Mouse (Mus musculus) limb, embryonic 15.5 days (tissue): Measurements from ENCODE around the gene Fam185a. TPM values are rescaled to one million over a fixed set of nuclear protein-coding genes. Genes with fewer than 3 reads are reported as not detected.

Experiments used
- ATAC-seq: fragments of 200-750 bp; cut with Nextera tagmentation; 2 replicates; pipeline ENCODE4 v1.8.0; 2017; ENCODE audit warnings: low read depth, moderate TSS enrichment; ENCODE audit not compliant: insufficient number of reproducible peaks, low FRiP score, low TSS enrichment
- H3K27ac ChIP-seq: fragments of 300-500 bp; sonication (generic); 2 replicates; pipeline ENCODE4 v1.5.1; 2015; ENCODE audit warnings: moderate library complexity, mild to moderate bottlenecking, inconsistent platforms
- H3K27me3 ChIP-seq: fragments of 300-500 bp; sonication (generic); 2 replicates; pipeline ENCODE4 v1.6.1; 2015; ENCODE audit warnings: inconsistent platforms
- H3K36me3 ChIP-seq: fragments of 300-500 bp; sonication (generic); 2 replicates; pipeline ENCODE4 v1.6.1; 2015; ENCODE audit warnings: inconsistent platforms
- H3K4me1 ChIP-seq: fragments of 300-500 bp; sonication (generic); 2 replicates; pipeline ENCODE4 v1.6.1; 2015; ENCODE audit warnings: inconsistent platforms
- H3K4me2 ChIP-seq: fragments of 300-500 bp; sonication (generic); 2 replicates; pipeline ENCODE4 v1.6.1; 2015; ENCODE audit warnings: mild to moderate bottlenecking, inconsistent platforms
- H3K4me3 ChIP-seq: fragments of 300-500 bp; sonication (generic); 2 replicates; pipeline ENCODE4 v1.5.1; 2015; ENCODE audit warnings: mild to moderate bottlenecking, inconsistent platforms
- H3K9ac ChIP-seq: fragments of 300-500 bp; sonication (generic); 2 replicates; pipeline ENCODE4 v1.6.1; 2015; ENCODE audit warnings: inconsistent platforms
- H3K9me3 ChIP-seq: fragments of 300-500 bp; sonication (generic); 2 replicates; pipeline ENCODE4 v1.6.1; 2016; ENCODE audit warnings: inconsistent platforms
- WGBS: fragments of 180-500 bp; shearing (Covaris S2); methylation state at CpG from one replicate; pipeline ENCODE4 v1.1.7; 2015; 5-methylcytosine and 5-hydroxymethylcytosine counted together
- polyA plus RNA-seq: library from polyadenylated mRNA; unstranded; fragments of >200 nt; fragmentation: Nextera tagmentation; extraction: Ambion mirVana; gene quantifications from 2 replicates; pipeline ENCODE4 v1.2.1, GENCODE M21; 2015

Gene Fam185a
- polyA plus RNA-seq, 1 experiment from 2014 or later: 5.4 TPM

DNA sequence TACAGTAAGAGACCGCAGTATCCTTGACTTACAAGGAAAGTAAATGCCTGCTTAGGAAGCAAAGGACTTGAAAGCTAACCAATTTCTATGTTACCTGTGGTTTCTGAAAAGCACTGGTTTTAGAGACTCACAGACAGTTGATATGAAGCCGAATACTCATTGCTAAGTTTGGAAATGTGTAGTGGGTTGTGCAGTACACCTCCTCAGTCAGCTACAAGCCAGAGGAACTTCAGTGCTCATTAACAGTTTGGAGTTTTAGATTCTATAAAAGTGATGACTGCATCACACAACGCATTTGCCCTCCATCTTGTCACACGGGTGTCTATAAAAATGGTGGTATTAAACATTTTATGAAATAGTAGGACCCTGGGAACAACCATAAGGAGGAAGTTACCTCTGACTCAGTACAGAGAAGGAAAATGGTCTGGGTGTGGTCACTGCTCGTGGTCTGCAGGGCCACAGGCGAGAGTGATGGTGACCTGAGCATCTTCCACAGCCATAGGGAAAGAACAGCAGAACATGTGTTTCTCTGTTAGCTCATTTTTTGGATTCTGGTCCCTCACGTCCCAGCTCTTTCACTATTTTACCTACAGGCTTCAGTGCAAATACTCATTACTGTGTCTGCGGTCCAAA lies 60.6 kb downstream of the Fam185a start:
- Histone ChIP-seq H3K27me3 (no peaks in the 10 kb centered on the region), H3K36me3 (no peaks in the 10 kb centered on the region), H3K27ac (no peak overlapping the region), H3K4me3 (no peak overlapping the region), H3K4me1 (peaks cover 37% of the 10 kb centered on the region), H3K4me2 (no peak overlapping the region), H3K9ac (no peak overlapping the region), H3K9me3 (no peaks in the 10 kb centered on the region)
- WGBS: 71% methylated on average over 8 of the region's 8 CpGs
- no peak for ATAC-seq

- no peaks in the 10 kb centered on the region for H3K27me3 ChIP-seq
- WGBS: 29% methylated on average over 5 of the region's 5 CpGs
- H3K4me1 ChIP-seq: peaks cover 37% of the 10 kb centered on the region
- H3K4me2 ChIP-seq: no peak overlapping the region
- no peak for ATAC-seq
- no peaks in the 10 kb centered on the region for H3K9me3 ChIP-seq
- H3K9ac ChIP-seq: no peak overlapping the region
- no peak overlapping the region; the same call in 1 of the 2 replicates for H3K27ac ChIP-seq
- no peaks in the 10 kb centered on the region for H3K36me3 ChIP-seq
- no peak overlapping the region for H3K4me3 ChIP-seq
Observed at GRCm38 (mm10) chr5:21486798-21487197, 62.0 kb downstream of the Fam185a start.

- Histone ChIP-seq H3K27ac (peak overlapping the region; percentile 29), H3K4me2 (no peak overlapping the region), H3K9me3 (no peaks in the 10 kb centered on the region), H3K36me3 (no peaks in the 10 kb centered on the region), H3K9ac (no peak overlapping the region), H3K4me3 (no peak overlapping the region), H3K27me3 (no peaks in the 10 kb centered on the region), H3K4me1 (peaks cover 40% of the 10 kb centered on the region)
- ATAC-seq: no peak
- 38% methylated on average over 3 of the region's 3 CpGs for WGBS
Observed at GRCm38 (mm10) chr5:21487306-21487705, 62.5 kb downstream of the Fam185a start.

DNA sequence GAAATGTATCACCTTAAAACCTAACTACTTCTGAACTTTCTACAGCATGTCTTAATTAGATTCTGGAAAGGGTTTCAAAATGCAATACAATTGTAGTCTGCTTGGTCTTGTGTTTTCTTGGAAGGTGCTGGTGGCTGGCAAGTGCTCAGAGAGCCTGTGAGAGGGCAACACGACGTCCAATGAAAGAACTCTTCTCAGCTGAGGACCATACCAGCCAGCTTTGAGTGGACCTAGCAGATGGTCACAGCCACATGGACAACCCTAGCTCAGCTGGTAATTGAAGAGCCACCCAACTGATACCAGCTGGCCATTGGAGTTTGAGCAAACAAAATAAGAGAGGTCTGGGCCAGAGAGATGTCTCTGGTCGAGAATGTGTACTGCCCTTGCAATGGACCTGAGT lies 63.0 kb downstream of the Fam185a start:
- Histone ChIP-seq H3K36me3 (no peaks in the 10 kb centered on the region), H3K4me1 (peaks cover 40% of the 10 kb centered on the region), H3K27ac (peak overlapping the region; percentile 40; the same call in 1 of the 2 replicates), H3K4me3 (no peak overlapping the region), H3K27me3 (no peaks in the 10 kb centered on the region), H3K4me2 (no peak overlapping the region), H3K9me3 (no peaks in the 10 kb centered on the region), H3K9ac (no peak overlapping the region)
- no peak for ATAC-seq
- WGBS: 68% methylated on average over 3 of the region's 3 CpGs

DNA sequence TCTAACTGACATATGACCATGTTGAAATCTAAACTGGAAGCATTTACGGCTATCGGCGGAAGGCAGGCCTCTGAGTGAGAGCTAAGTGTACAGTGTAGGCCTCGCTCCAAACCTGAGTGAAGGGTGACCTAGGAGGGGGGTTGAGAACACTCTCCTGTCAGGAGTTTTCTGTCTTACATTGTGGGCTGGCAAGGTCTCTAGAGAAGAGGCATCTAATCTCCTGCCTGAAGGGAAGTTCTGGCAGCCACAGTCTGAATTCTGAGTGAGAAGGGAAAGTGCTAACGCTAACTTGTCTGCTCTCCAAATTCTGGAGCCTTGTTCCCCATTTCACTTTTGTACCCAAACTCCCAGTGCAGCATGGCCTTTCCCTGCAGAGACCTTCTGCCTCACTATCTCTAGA lies 63.7 kb downstream of the Fam185a start:
- Histone ChIP-seq H3K36me3 (no peaks in the 10 kb centered on the region), H3K27ac (peak overlapping the region; percentile 47), H3K9me3 (no peaks in the 10 kb centered on the region), H3K4me2 (no peak overlapping the region), H3K4me1 (peaks cover 43% of the 10 kb centered on the region), H3K27me3 (no peaks in the 10 kb centered on the region), H3K4me3 (no peak overlapping the region), H3K9ac (no peak overlapping the region)
- no peak for ATAC-seq
- WGBS: 77% methylated on average over 5 of the region's 5 CpGs

GRCm38 (mm10) chr5:21489135-21489534 lies 64.4 kb downstream of the Fam185a start:
- H3K4me2 ChIP-seq: no peak overlapping the region
- ATAC-seq: no peak
- no peak overlapping the region for H3K9ac ChIP-seq
- H3K36me3 ChIP-seq: no peaks in the 10 kb centered on the region
- no peak overlapping the region for H3K27ac ChIP-seq
- peaks cover 43% of the 10 kb centered on the region for H3K4me1 ChIP-seq
- 46% methylated on average over 4 of the region's 4 CpGs for WGBS
- H3K9me3 ChIP-seq: no peaks in the 10 kb centered on the region
- no peak overlapping the region for H3K4me3 ChIP-seq
- H3K27me3 ChIP-seq: no peaks in the 10 kb centered on the region

GRCm38 (mm10) chr5:21491469-21491868 lies 66.7 kb downstream of the Fam185a start:
- 84% methylated on average over 2 of the region's 2 CpGs for WGBS
- Histone ChIP-seq H3K4me1 (peaks cover 42% of the 10 kb centered on the region), H3K9me3 (no peaks in the 10 kb centered on the region), H3K27ac (no peak overlapping the region), H3K27me3 (no peaks in the 10 kb centered on the region), H3K9ac (no peak overlapping the region), H3K36me3 (no peaks in the 10 kb centered on the region), H3K4me3 (no peak overlapping the region), H3K4me2 (no peak overlapping the region)
- no peak for ATAC-seq

DNA sequence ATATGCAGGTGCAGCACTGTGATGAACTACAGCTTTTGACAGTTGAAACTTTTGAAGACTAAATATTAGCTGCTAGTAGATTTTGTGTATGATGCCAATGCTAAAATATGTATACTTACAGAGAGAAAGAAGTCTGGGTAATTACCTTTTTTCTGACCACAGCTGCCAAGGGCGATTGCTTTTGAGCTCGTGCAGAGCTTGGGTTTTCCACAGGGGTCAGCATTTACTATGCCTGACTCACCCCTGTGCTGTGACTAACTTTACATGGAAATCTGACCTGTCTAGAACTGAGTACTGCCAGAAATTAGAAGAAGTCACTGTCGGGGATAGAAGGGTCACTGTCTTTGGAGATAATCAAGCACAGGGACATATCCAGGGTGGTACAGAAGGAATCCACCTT lies 67.5 kb downstream of the Fam185a start:
- peaks cover 42% of the 10 kb centered on the region for H3K4me1 ChIP-seq
- H3K27me3 ChIP-seq: no peaks in the 10 kb centered on the region
- no peak overlapping the region for H3K4me3 ChIP-seq
- no peaks in the 10 kb centered on the region for H3K36me3 ChIP-seq
- no peaks in the 10 kb centered on the region for H3K9me3 ChIP-seq
- no peak for ATAC-seq
- 60% methylated on average over 3 of the region's 3 CpGs for WGBS
- H3K9ac ChIP-seq: no peak overlapping the region
- H3K4me2 ChIP-seq: no peak overlapping the region
- no peak overlapping the region for H3K27ac ChIP-seq

GRCm38 (mm10) chr5:21493294-21493999 lies 68.7 kb downstream of the Fam185a start:
- Histone ChIP-seq H3K36me3 (no peaks in the 10 kb centered on the region), H3K27me3 (no peaks in the 10 kb centered on the region), H3K27ac (peak overlapping the region; percentile 54; the same call in 1 of the 2 replicates), H3K4me2 (no peak overlapping the region), H3K4me1 (peaks cover 35% of the 10 kb centered on the region), H3K4me3 (no peak overlapping the region), H3K9ac (no peak overlapping the region), H3K9me3 (no peaks in the 10 kb centered on the region)
- no peak for ATAC-seq
- WGBS: 57% methylated on average over 8 of the region's 8 CpGs

GRCm38 (mm10) chr5:21494781-21495180 lies 70.0 kb downstream of the Fam185a start:
- ATAC-seq: no peak
- H3K36me3 ChIP-seq: no peaks in the 10 kb centered on the region
- peaks cover 27% of the 10 kb centered on the region for H3K4me1 ChIP-seq
- H3K9ac ChIP-seq: no peak overlapping the region
- WGBS: 64% methylated on average over 3 of the region's 3 CpGs
- no peak overlapping the region for H3K27ac ChIP-seq
- no peak overlapping the region for H3K4me2 ChIP-seq
- no peaks in the 10 kb centered on the region for H3K27me3 ChIP-seq
- H3K9me3 ChIP-seq: no peaks in the 10 kb centered on the region
- H3K4me3 ChIP-seq: no peak overlapping the region

GRCm38 (mm10) chr5:21496321-21496720 lies 71.6 kb downstream of the Fam185a start:
- H3K36me3 ChIP-seq: no peaks in the 10 kb centered on the region
- H3K27me3 ChIP-seq: no peaks in the 10 kb centered on the region
- H3K9ac ChIP-seq: no peak overlapping the region
- H3K4me1 ChIP-seq: peaks cover 28% of the 10 kb centered on the region
- peak; percentile 71 for ATAC-seq
- H3K4me2 ChIP-seq: no peak overlapping the region; the same call in 1 of the 2 replicates
- peak overlapping the region; percentile 83 for H3K27ac ChIP-seq
- H3K4me3 ChIP-seq: no peak overlapping the region
- 16% methylated on average over 6 of the region's 6 CpGs for WGBS
- no peaks in the 10 kb centered on the region for H3K9me3 ChIP-seq

DNA sequence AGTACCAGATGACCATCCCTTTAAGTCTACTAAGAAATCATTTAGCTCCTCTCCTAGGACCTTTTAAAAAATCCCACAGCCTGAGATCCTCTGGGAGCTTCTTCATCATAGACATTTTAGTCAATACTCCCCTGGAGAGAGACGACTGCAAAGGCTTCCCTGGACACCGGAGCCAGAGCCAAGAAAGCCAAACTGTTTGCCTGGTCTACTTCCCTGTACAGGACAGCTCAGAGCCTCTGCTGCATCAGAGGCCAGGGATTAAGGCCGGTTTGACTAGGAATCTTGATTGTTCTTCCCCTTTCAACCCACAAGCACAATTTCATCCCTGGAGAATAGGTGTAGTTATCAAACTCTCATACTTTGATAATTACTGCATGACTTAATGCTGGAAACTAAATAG lies 72.1 kb downstream of the Fam185a start:
- peak overlapping the region; percentile 83 for H3K27ac ChIP-seq
- H3K4me3 ChIP-seq: no peak overlapping the region
- no peak for ATAC-seq

More for the DNA sequence above, 72.1 kb downstream of the Fam185a start:
- WGBS: 39% methylated on average over 3 of the region's 3 CpGs
- H3K27me3 ChIP-seq: no peaks in the 10 kb centered on the region
- H3K9me3 ChIP-seq: no peaks in the 10 kb centered on the region
- no peak overlapping the region; the same call in 1 of the 2 replicates for H3K4me2 ChIP-seq
- H3K36me3 ChIP-seq: no peaks in the 10 kb centered on the region
- H3K4me1 ChIP-seq: peaks cover 32% of the 10 kb centered on the region
- H3K9ac ChIP-seq: no peak overlapping the region
